Mouse (Mus musculus): ENCODE data around the gene Pcnx3. TPM values are rescaled to one million over a fixed set of nuclear protein-coding genes. Genes with fewer than 3 reads are reported as not detected.

Gene Pcnx3
- polyA plus RNA-seq, 1 experiment from 2014 or later = 27.6 TPM

DNA sequence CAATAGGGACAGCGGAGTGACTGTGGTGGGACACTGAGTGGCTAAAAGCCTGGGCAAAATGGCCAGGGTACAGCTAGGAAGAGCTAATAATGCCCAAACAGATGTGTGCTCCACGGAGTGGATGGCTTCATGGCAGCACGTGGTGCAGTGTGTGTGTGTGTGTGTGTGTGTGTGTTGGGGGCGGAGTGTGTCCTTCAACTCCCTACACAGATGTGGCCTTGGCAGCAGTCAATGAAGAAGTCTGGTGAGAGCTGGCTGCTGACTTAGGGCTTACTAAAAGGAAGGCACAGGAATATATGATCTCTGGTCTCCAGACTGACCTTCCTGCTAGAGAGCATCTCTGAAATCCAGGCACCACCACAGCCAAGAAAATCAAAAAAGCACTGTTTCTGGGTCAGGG, 20.3 kb downstream of the Pcnx3 start:
- H3K36me3 ChIP-seq (ENCODE audit: control insufficient read depth, insufficient read depth, low read length) = peaks cover 75% of the 10 kb centered on the region
- no peak overlapping the region for H3K9ac ChIP-seq (ENCODE audit: low read length)
- no peaks in the 10 kb centered on the region for H3K27me3 ChIP-seq (replicated peaks; ENCODE audit: control insufficient read depth, insufficient read depth, low read length)
- ATAC-seq (replicated peaks; ENCODE audit: low FRiP score, low TSS enrichment, low read depth) (no peak), DNase-seq (ENCODE audit: low spot score) (no peak)
- 89% methylated on average over 4 of the region's 4 CpGs for WGBS
- H3K4me3 ChIP-seq (ENCODE audit: low read depth, low read length) = no peak overlapping the region
- no peak overlapping the region for H3K4me2 ChIP-seq (ENCODE audit: low read length)
- H3K4me1 ChIP-seq (replicated peaks; ENCODE audit: control insufficient read depth, insufficient read depth, low read length) = peaks cover 5% of the 10 kb centered on the region; the same call in 1 of the 2 replicates
- no peaks in the 10 kb centered on the region for H3K9me3 ChIP-seq (ENCODE audit: control insufficient read depth, low read length)
- no peak overlapping the region for H3K27ac ChIP-seq (ENCODE audit: low read depth)

- no peak overlapping the region for H3K4me3 ChIP-seq (ENCODE audit: low read depth, low read length)
- no peak for DNase-seq (ENCODE audit: low spot score)
- H3K4me2 ChIP-seq (ENCODE audit: low read length) = no peak overlapping the region
- no peak overlapping the region for H3K27ac ChIP-seq (ENCODE audit: low read depth)
- peaks cover 55% of the 10 kb centered on the region for H3K36me3 ChIP-seq (ENCODE audit: control insufficient read depth, insufficient read depth, low read length)
- no peak overlapping the region for H3K9ac ChIP-seq (ENCODE audit: low read length)
- no peaks in the 10 kb centered on the region for H3K9me3 ChIP-seq (ENCODE audit: control insufficient read depth, low read length)
- WGBS = 89% methylated on average over 18 of the region's 18 CpGs
- peaks cover 15% of the 10 kb centered on the region for H3K4me1 ChIP-seq (replicated peaks; ENCODE audit: control insufficient read depth, insufficient read depth, low read length)
- no peaks in the 10 kb centered on the region for H3K27me3 ChIP-seq (replicated peaks; ENCODE audit: control insufficient read depth, insufficient read depth, low read length)
- no peak for ATAC-seq (replicated peaks; ENCODE audit: low FRiP score, low TSS enrichment, low read depth)
Measured at GRCm38 (mm10) chr19:5666386-5666785, 22.3 kb downstream of the Pcnx3 start.

- DNase-seq (ENCODE audit: low spot score) = no peak
- Histone ChIP-seq H3K9me3 (ENCODE audit: control insufficient read depth, low read length) (no peaks in the 10 kb centered on the region), H3K4me3 (ENCODE audit: low read depth, low read length) (no peak overlapping the region), H3K27me3 (replicated peaks; ENCODE audit: control insufficient read depth, insufficient read depth, low read length) (no peaks in the 10 kb centered on the region), H3K36me3 (ENCODE audit: control insufficient read depth, insufficient read depth, low read length) (peaks cover 52% of the 10 kb centered on the region), H3K4me2 (ENCODE audit: low read length) (no peak overlapping the region), H3K4me1 (replicated peaks; ENCODE audit: control insufficient read depth, insufficient read depth, low read length) (peaks cover 15% of the 10 kb centered on the region), H3K9ac (ENCODE audit: low read length) (no peak overlapping the region), H3K27ac (ENCODE audit: low read depth) (no peak overlapping the region)
- no peak for ATAC-seq (replicated peaks; ENCODE audit: low FRiP score, low TSS enrichment, low read depth)
- WGBS = 81% methylated on average over 15 of the region's 15 CpGs
Measured at GRCm38 (mm10) chr19:5665465-5665864, 23.2 kb downstream of the Pcnx3 start.

GRCm38 (mm10) chr19:5664669-5665257, 23.9 kb downstream of the Pcnx3 start:
- Histone ChIP-seq H3K36me3 (ENCODE audit: control insufficient read depth, insufficient read depth, low read length) (peaks cover 58% of the 10 kb centered on the region), H3K27ac (ENCODE audit: low read depth) (no peak overlapping the region), H3K9me3 (ENCODE audit: control insufficient read depth, low read length) (no peaks in the 10 kb centered on the region), H3K27me3 (replicated peaks; ENCODE audit: control insufficient read depth, insufficient read depth, low read length) (no peaks in the 10 kb centered on the region), H3K4me1 (replicated peaks; ENCODE audit: control insufficient read depth, insufficient read depth, low read length) (peaks cover 15% of the 10 kb centered on the region), H3K9ac (ENCODE audit: low read length) (no peak overlapping the region), H3K4me2 (ENCODE audit: low read length) (no peak overlapping the region), H3K4me3 (ENCODE audit: low read depth, low read length) (no peak overlapping the region)
- ATAC-seq (replicated peaks; ENCODE audit: low FRiP score, low TSS enrichment, low read depth) (no peak), DNase-seq (ENCODE audit: low spot score) (no peak)
- 88% methylated on average over 10 of the region's 10 CpGs for WGBS

- no peaks in the 10 kb centered on the region for H3K9me3 ChIP-seq (ENCODE audit: control insufficient read depth, low read length)
- WGBS = 2% methylated on average over 28 of the region's 32 CpGs
- peak within 1 kb of the TSS; percentile 76 for H3K27ac ChIP-seq (ENCODE audit: low read depth)
- peak within 1 kb of the TSS; percentile 60 for H3K4me2 ChIP-seq (ENCODE audit: low read length)
- H3K4me3 ChIP-seq (ENCODE audit: low read depth, low read length) = peak within 1 kb of the TSS; percentile 56
- peak within 1 kb of the TSS; percentile 46 for H3K9ac ChIP-seq (ENCODE audit: low read length)
- H3K36me3 ChIP-seq (ENCODE audit: control insufficient read depth, insufficient read depth, low read length) = peaks cover 53% of the 10 kb centered on the region
- peak; percentile 95 for DNase-seq (ENCODE audit: low spot score)
- peaks cover 15% of the 10 kb centered on the region for H3K4me1 ChIP-seq (replicated peaks; ENCODE audit: control insufficient read depth, insufficient read depth, low read length)
- no peaks in the 10 kb centered on the region for H3K27me3 ChIP-seq (replicated peaks; ENCODE audit: control insufficient read depth, insufficient read depth, low read length)
- ATAC-seq (replicated peaks; ENCODE audit: low FRiP score, low TSS enrichment, low read depth) = peak; percentile 91
Measured at GRCm38 (mm10) chr19:5662981-5663913, 25.5 kb downstream of the Pcnx3 start, which contains the start of gene Sipa1. Gene Sipa1 (minus strand): TSS chr19:5663707.

DNA sequence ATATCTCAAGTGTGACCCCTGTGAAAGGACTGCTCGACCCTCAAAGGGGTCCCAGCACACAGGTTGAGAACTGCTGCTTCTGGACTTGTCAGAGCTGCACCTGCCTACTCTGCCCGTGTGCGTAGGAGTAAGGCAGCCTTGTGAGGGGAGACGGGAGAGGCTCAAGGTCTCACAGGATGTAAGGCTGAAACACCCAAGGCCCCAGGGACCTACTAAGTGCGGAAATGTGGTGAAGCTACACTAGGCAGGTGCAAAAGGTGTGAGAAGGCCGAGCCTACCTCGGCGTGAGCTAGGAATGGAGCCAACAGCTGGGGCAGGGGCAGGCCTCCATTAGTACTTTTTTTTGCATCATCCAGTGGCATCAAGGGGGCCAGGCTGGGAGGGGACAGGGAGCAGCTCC, 26.4 kb downstream of the Pcnx3 start:
- DNase-seq (ENCODE audit: low spot score) = no peak
- H3K4me3 ChIP-seq (ENCODE audit: low read depth, low read length) = peak overlapping the region; percentile 56
- peak overlapping the region; percentile 60 for H3K4me2 ChIP-seq (ENCODE audit: low read length)
- 71% methylated on average over 8 of the region's 8 CpGs for WGBS
- ATAC-seq (replicated peaks; ENCODE audit: low FRiP score, low TSS enrichment, low read depth) = no peak
- peaks cover 52% of the 10 kb centered on the region for H3K36me3 ChIP-seq (ENCODE audit: control insufficient read depth, insufficient read depth, low read length)
- peak overlapping the region; percentile 76; the same call in 1 of the 2 replicates for H3K27ac ChIP-seq (ENCODE audit: low read depth)
- peak overlapping the region; percentile 46 for H3K9ac ChIP-seq (ENCODE audit: low read length)
- no peaks in the 10 kb centered on the region for H3K9me3 ChIP-seq (ENCODE audit: control insufficient read depth, low read length)
- H3K4me1 ChIP-seq (replicated peaks; ENCODE audit: control insufficient read depth, insufficient read depth, low read length) = peaks cover 15% of the 10 kb centered on the region
- no peaks in the 10 kb centered on the region for H3K27me3 ChIP-seq (replicated peaks; ENCODE audit: control insufficient read depth, insufficient read depth, low read length)

GRCm38 (mm10) chr19:5660942-5661751, 27.6 kb downstream of the Pcnx3 start:
- H3K9ac ChIP-seq (ENCODE audit: low read length) = no peak overlapping the region
- H3K9me3 ChIP-seq (ENCODE audit: control insufficient read depth, low read length) = no peaks in the 10 kb centered on the region
- DNase-seq (ENCODE audit: low spot score) = no peak
- peaks cover 15% of the 10 kb centered on the region for H3K4me1 ChIP-seq (replicated peaks; ENCODE audit: control insufficient read depth, insufficient read depth, low read length)
- WGBS = 81% methylated on average over 16 of the region's 16 CpGs
- H3K4me2 ChIP-seq (ENCODE audit: low read length) = peak overlapping the region; percentile 26
- no peak for ATAC-seq (replicated peaks; ENCODE audit: low FRiP score, low TSS enrichment, low read depth)
- no peak overlapping the region for H3K4me3 ChIP-seq (ENCODE audit: low read depth, low read length)
- peak overlapping the region; percentile 36; the same call in 1 of the 2 replicates for H3K27ac ChIP-seq (ENCODE audit: low read depth)
- peaks cover 41% of the 10 kb centered on the region for H3K36me3 ChIP-seq (ENCODE audit: control insufficient read depth, insufficient read depth, low read length)
- no peaks in the 10 kb centered on the region for H3K27me3 ChIP-seq (replicated peaks; ENCODE audit: control insufficient read depth, insufficient read depth, low read length)

DNA sequence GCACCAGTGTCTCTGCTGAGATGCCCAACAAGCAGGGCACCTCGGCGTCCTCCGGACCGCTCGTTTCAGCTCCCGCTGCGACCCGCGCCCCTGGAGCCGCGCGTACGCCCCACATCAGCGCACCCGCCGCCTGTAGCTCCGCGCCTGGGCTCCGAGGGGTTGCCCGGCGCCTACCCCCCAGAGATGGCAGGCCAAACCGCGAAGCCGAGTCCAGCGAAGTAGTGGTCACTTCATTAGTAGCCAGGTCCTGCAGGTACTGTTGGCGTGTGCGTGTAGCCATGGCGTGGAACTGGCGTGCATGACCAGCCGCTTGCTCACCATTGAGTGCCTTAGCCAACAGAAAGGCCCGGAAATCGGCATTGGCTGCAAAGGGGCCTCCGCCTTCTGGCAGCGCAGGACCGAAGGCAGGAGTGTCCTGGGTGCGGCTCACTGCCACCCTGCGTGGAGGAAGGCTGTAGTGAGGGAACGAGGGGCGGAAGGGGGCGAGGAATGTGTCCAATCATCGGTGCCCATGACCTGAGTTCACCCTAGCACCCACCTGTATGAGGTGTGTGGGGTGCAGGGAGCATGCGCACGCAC, 33.9 kb downstream of the Pcnx3 start:
- DNase-seq (ENCODE audit: low spot score) = peak; percentile 63
- Histone ChIP-seq H3K4me2 (ENCODE audit: low read length) (peak overlapping the region; percentile 68), H3K27ac (ENCODE audit: low read depth) (no peak overlapping the region), H3K9me3 (ENCODE audit: control insufficient read depth, low read length) (no peaks in the 10 kb centered on the region), H3K27me3 (replicated peaks; ENCODE audit: control insufficient read depth, insufficient read depth, low read length) (peaks cover 12% of the 10 kb centered on the region), H3K4me3 (ENCODE audit: low read depth, low read length) (peak overlapping the region; percentile 36), H3K4me1 (replicated peaks; ENCODE audit: control insufficient read depth, insufficient read depth, low read length) (0 out of 2 replicates have a peak, but pooled peaks cover 7% of the 10 kb centered on the region), H3K36me3 (ENCODE audit: control insufficient read depth, insufficient read depth, low read length) (peaks cover 30% of the 10 kb centered on the region), H3K9ac (ENCODE audit: low read length) (no peak overlapping the region; the same call in 1 of the 2 replicates)
- peak; percentile 10; the same call in 1 of the 2 replicates for ATAC-seq (replicated peaks; ENCODE audit: low FRiP score, low TSS enrichment, low read depth)
- 12% methylated on average over 43 of the region's 43 CpGs for WGBS
